Mouse (Mus musculus) spleen, postnatal 10 days (tissue): Measurements from ENCODE around the gene Dscam.
A peak's percentile ranks its signal among the peaks of the same experiment; 100 is the strongest.

Experiments
- DNase-seq, 2 experiments: peaks; one replicate each; pipeline ENCODE4 v3.0.0; 2021 to 2022; ENCODE audit warnings: low spot score in 2 of 2

The Dscam gene

GRCm38 (mm10) chr16:96722135-96722534 lies 448.4 kb downstream of the Dscam start:
- DNase-seq: no peak

- DNase-seq: no peak
Observed at GRCm38 (mm10) chr16:96721241-96721640, 449.3 kb downstream of the Dscam start.

DNA sequence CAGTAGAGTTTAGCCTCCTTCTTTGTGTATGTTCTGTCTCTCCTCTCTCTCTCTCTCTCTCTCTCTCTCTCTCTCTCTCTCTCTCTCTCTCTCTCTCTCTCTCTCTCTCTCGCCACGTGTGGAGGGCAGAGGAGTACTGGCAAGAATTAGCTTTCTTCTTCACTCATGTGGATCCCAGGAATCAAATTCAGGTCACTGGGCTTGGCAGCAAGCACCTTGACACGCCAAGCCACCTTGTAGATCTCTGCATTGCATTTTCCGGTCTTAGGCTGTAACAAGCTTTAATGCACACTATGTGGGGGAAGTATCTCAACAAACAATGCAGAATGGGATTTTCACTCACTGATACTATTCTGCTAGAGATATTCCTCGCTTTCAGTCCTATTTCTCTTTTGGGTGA lies 449.9 kb downstream of the Dscam start:
- no peak for DNase-seq

DNA sequence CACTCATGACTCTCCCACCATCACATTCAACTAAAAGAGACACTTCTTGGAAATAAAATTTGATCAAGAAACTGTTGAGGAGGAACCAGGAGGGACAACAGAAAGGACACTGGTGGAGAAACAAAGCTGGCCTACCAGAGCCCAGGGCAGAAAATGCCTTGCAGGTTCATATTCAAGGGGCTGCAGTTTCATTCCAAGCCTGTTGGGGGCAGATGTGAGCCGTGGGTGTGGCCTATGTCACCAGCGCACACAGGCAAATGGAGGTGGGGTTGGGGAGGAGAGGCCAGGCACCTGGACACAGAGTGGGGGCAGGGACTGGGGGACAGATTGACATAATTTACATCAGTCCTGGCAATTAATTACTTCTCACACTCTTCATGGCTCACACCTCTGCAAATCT lies 452.3 kb downstream of the Dscam start:
- peak in 1 of 2 experiments; percentile 27 for DNase-seq

GRCm38 (mm10) chr16:96716633-96717032 lies 453.9 kb downstream of the Dscam start:
- no peak for DNase-seq

DNA sequence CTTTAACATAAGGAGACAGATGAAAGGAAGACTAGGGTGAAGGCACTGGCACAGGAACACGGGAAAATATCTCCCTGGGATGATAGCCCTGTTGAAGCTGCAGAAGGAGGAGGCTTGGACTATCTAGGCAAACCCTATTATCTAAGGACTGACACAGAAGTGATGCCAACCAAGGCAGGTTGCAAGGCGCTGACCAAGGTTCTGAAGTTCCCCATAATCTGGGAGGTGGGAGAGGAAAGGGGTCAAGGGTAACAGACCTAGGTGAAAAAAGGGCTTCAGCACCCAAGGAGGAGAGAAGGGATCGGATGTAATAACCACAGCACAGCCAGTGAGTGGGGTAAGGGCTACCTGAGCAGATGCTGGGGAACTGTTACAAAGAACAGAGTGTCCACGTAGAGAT lies 458.6 kb downstream of the Dscam start:
- no peak for DNase-seq

- DNase-seq: no peak
Observed at GRCm38 (mm10) chr16:96700551-96700950, 470.0 kb downstream of the Dscam start.

- DNase-seq: no peak
Observed at GRCm38 (mm10) chr16:96695882-96696281, 474.7 kb downstream of the Dscam start.

GRCm38 (mm10) chr16:96691576-96691975 lies 479.0 kb downstream of the Dscam start:
- no peak for DNase-seq

GRCm38 (mm10) chr16:96690052-96690451 lies 480.5 kb downstream of the Dscam start:
- DNase-seq: no peak

DNA sequence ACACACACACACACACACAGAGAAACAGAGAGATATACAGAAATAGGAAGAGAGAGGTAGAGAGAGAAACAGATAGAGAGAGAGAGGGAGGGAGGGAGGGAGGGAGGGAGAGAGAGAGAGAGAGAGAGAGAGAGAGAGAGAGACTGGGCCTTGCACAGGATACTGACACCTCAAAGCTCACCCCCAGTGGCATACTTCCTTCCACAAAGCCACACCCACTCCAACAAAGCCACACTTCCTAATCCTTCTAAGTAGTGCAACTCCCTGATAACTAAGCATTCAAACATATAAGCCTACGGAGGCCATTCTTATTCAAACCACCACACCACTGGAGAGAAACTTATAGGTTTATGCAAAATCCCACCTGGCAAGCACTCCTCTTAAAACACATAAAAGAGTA lies 481.1 kb downstream of the Dscam start:
- no peak for DNase-seq

GRCm38 (mm10) chr16:96685065-96685464 lies 485.5 kb downstream of the Dscam start:
- DNase-seq: no peak

GRCm38 (mm10) chr16:96684581-96684980 lies 486.0 kb downstream of the Dscam start:
- peak in 1 of 2 experiments; percentile 45 for DNase-seq

GRCm38 (mm10) chr16:96682289-96682972 lies 488.1 kb downstream of the Dscam start:
- no peak for DNase-seq

GRCm38 (mm10) chr16:96679981-96680380 lies 490.6 kb downstream of the Dscam start:
- no peak for DNase-seq

- DNase-seq: no peak
Observed at GRCm38 (mm10) chr16:96677471-96677870, 493.1 kb downstream of the Dscam start.

DNA sequence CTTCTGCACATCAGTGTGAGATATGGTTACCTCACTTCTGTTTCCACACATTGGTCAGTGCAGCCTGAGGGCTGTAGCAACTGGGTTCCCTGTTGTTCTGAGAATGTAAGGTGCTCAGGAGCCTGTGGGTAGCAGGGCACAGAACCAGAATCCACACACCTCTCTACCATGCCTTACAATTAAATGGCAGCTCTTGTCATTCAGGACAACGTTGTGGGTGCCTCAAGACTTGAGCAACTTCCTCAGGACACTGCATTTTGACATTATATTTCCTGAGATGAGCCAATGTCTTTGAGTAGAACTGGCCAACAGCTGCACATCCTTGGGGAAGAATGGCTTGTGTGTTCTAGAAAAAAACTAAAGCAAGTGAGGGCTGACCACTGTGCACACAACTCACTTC lies 493.9 kb downstream of the Dscam start:
- DNase-seq: no peak

GRCm38 (mm10) chr16:96673191-96673847 lies 497.2 kb downstream of the Dscam start:
- no peak for DNase-seq

DNA sequence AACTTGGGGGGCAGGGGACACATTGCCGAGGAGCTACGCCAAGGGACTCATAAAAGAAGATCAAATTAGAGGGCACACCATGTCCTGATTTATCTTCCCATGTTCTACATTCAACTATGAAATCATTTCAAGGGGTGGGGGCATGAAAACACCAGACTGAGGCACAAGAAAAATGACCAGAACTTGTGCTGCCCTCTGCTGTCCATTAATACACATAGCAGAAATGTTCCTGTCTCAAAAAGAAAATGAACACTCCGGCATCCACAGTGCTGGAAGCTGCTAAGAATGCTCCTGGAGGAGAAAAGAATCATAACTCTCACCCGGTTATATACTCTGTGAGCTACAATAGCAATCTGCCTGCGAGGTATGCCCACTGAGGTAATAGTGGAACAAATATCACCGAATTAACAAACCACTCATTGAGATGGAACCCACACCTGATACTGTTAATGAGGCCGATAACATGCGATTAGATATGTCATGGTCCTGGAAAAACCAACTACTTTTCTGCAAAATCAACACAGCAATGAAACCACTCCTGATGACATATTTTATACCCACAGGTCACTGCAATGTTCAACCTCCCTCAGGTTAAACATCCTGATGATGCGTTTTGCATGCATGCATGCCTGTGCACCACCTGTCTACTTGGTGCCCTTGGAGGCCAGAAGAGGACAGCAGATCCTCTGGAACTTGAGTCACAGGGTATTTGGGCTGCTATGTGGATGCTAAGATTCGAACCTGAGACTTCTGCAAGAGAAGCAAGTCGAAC lies 498.8 kb downstream of the Dscam start:
- DNase-seq: no peak

DNA sequence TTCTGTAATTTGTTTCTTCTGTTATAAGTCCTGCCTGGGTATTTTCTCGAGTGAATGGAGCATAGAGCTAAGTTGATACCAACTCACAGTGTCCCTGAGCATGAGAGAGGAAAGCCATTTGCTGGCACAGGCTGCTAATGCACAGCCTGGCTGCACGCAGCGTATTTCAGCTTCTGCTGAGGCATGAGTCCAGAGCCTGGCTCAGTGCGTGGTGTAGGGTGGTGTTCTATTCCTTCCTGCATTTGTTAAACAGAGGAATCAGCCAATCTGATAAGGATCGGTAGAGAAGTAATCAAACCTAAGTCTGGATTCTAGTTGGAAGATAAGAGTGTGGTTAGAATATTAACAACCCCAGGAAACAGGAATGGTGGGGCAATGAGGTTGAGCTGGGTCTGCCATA lies 500.8 kb downstream of the Dscam start:
- no peak for DNase-seq

GRCm38 (mm10) chr16:96668478-96668877 lies 502.1 kb downstream of the Dscam start:
- no peak for DNase-seq

DNA sequence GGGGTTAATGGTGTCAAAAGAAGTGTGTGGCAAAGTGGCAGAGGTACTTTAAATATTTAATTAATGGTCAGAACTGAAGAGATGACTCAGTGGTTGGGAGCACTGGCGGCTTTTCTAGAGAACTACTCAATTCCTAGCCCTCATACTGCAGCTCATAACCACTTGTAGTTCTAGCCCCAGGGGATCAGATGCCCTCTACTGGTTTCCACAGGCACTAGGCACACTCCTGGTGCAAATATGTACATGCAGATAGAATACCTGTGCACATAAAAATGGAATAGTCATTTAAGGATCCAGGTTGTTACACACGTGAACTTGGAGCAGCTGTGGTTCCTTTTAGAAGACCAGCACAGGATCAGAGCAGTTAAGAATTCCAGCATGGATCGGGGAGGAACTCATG lies 509.5 kb downstream of the Dscam start:
- no peak for DNase-seq

- no peak for DNase-seq
Observed at GRCm38 (mm10) chr16:96659275-96659674, 511.3 kb downstream of the Dscam start.
